In genomic region chr9:44490086-44490967, GRCm38 (mm10) we compare ENCODE assay signal across 8 mouse cellular contexts. TPM values are rescaled to one million over a fixed set of nuclear protein-coding genes. Genes with fewer than 3 reads are reported as not detected.
DNase-seq lines count a peak whose midpoint lies in the region; ATAC-seq and TF ChIP-seq lines count a peak whose summit lies in the region.

No protein-coding gene starts in this region.

- peak overlapping the region; percentile 96 for H3K4me2 ChIP-seq in embryonic facial prominence, embryonic 12.5 days (replicated peaks)
- H3K4me2 ChIP-seq in hindbrain, embryonic 12.5 days (replicated peaks) = peak overlapping the region; percentile 95
- H3K4me2 ChIP-seq in limb, embryonic 13.5 days (replicated peaks) = peak overlapping the region; percentile 97
- peak overlapping the region; percentile 100 for H3K4me2 ChIP-seq in myocyte (ENCODE audit: low read depth)

- H3K79me2 ChIP-seq in myocyte (ENCODE audit: control insufficient read depth, insufficient read depth) = peaks cover 94% of the 10 kb centered on the region

- peak; percentile 19 for DNase-seq in right cerebral cortex, postnatal 4 days
- DNase-seq in right cerebral cortex, postnatal 10 days (ENCODE audit: low spot score in 2 of 2) = no peak
- no peak for DNase-seq in right cerebral cortex, adult 18-20 months

- no peak for TF ChIP-seq POLR2A in myocyte (IDR thresholded peaks at IDR 0.05; ENCODE audit: insufficient read length, low read depth)

- H3K9ac ChIP-seq in embryonic facial prominence, embryonic 12.5 days = peak overlapping the region; percentile 20; the same call in 1 of the 2 replicates
- H3K9ac ChIP-seq in hindbrain, embryonic 12.5 days = peak overlapping the region; percentile 47
- peak overlapping the region; percentile 99 for H3K9ac ChIP-seq in limb, embryonic 13.5 days

- H3K9me3 ChIP-seq in embryonic facial prominence, embryonic 12.5 days = no peaks in the 10 kb centered on the region
- H3K9me3 ChIP-seq in hindbrain, embryonic 12.5 days (replicated peaks) = no peaks in the 10 kb centered on the region
- H3K9me3 ChIP-seq in limb, embryonic 13.5 days = no peaks in the 10 kb centered on the region

- no peak for ATAC-seq in embryonic facial prominence, embryonic 12.5 days (ENCODE audit: insufficient number of reproducible peaks, insufficient read depth, low FRiP score, low TSS enrichment)
- ATAC-seq in hindbrain, embryonic 12.5 days (ENCODE audit: low FRiP score) = no peak
- ATAC-seq in limb, embryonic 13.5 days (ENCODE audit: low FRiP score, low read depth) = no peak
- ATAC-seq in activated CD4-positive, CD25-positive, alpha-beta regulatory T cell, adult 4 months = no peak

- peak overlapping the region; percentile 87 for H3K27ac ChIP-seq in embryonic facial prominence, embryonic 12.5 days
- H3K27ac ChIP-seq in hindbrain, embryonic 12.5 days = peak overlapping the region; percentile 82
- peak overlapping the region; percentile 86 for H3K27ac ChIP-seq in limb, embryonic 13.5 days

- peak overlapping the region; percentile 97 for H3K4me3 ChIP-seq in embryonic facial prominence, embryonic 12.5 days
- peak overlapping the region; percentile 13; the same call in 1 of the 2 replicates for H3K4me3 ChIP-seq in hindbrain, embryonic 12.5 days
- H3K4me3 ChIP-seq in limb, embryonic 13.5 days = peak overlapping the region; percentile 98
- H3K4me3 ChIP-seq in myocyte = no peak overlapping the region

- no peak overlapping the region for H3ac ChIP-seq in myocyte (ENCODE audit: control insufficient read depth, insufficient read length)

- no peaks in the 10 kb centered on the region for H3K27me3 ChIP-seq in embryonic facial prominence, embryonic 12.5 days
- H3K27me3 ChIP-seq in hindbrain, embryonic 12.5 days = no peaks in the 10 kb centered on the region
- no peaks in the 10 kb centered on the region for H3K27me3 ChIP-seq in limb, embryonic 13.5 days
- no peaks in the 10 kb centered on the region for H3K27me3 ChIP-seq in myocyte (ENCODE audit: control insufficient read depth, insufficient read depth, insufficient read length)

- 12% methylated on average over 17 of the region's 17 CpGs for WGBS in embryonic facial prominence, embryonic 12.5 days
- 15% methylated on average over 17 of the region's 17 CpGs for WGBS in hindbrain, embryonic 12.5 days
- WGBS in limb, embryonic 13.5 days = 16% methylated on average over 15 of the region's 17 CpGs

- peaks cover 94% of the 10 kb centered on the region for H3K4me1 ChIP-seq in embryonic facial prominence, embryonic 12.5 days
- peaks cover 93% of the 10 kb centered on the region for H3K4me1 ChIP-seq in hindbrain, embryonic 12.5 days
- peaks cover 100% of the 10 kb centered on the region for H3K4me1 ChIP-seq in limb, embryonic 13.5 days

- peaks cover 6% of the 10 kb centered on the region; the same call in 1 of the 2 replicates for H3K36me3 ChIP-seq in embryonic facial prominence, embryonic 12.5 days
- 0 out of 2 replicates have a peak, but pooled peaks cover 4% of the 10 kb centered on the region for H3K36me3 ChIP-seq in hindbrain, embryonic 12.5 days
- peaks cover 10% of the 10 kb centered on the region for H3K36me3 ChIP-seq in limb, embryonic 13.5 days
- H3K36me3 ChIP-seq in myocyte (ENCODE audit: control insufficient read depth, insufficient read depth) = no peaks in the 10 kb centered on the region

TF ChIP-seq in myocyte, 11 proteins besides CTCF, POLR2A, EP300 and RAD21:
- TF ChIP-seq REST (IDR thresholded peaks at IDR 0.05; ENCODE audit: insufficient read depth, insufficient read length) (no peak), SRF (IDR thresholded peaks at IDR 0.05; ENCODE audit: control insufficient read depth, insufficient read length, low read depth) (no peak), USF1 (IDR thresholded peaks at IDR 0.05; ENCODE audit: low read depth) (no peak), MAX (IDR thresholded peaks at IDR 0.05; ENCODE audit: low read depth) (no peak), TCF12 (IDR thresholded peaks at IDR 0.05; ENCODE audit: insufficient read depth, poor library complexity, severe bottlenecking) (no peak), POLR2AphosphoS2 (IDR thresholded peaks at IDR 0.05; ENCODE audit: insufficient read length, low read depth) (no peak), TCF3 (IDR thresholded peaks at IDR 0.05; ENCODE audit: insufficient read length, low read depth) (no peak), E2F4 (IDR thresholded peaks at IDR 0.05; ENCODE audit: insufficient read depth) (no peak), MYOD1 (IDR thresholded peaks at IDR 0.05; ENCODE audit: control insufficient read depth in 1 of 3, insufficient read length in 2 of 3, low read depth in 2 of 3) (no peak), CEBPB (IDR thresholded peaks at IDR 0.05; ENCODE audit: insufficient read depth, poor library complexity, severe bottlenecking) (no peak), MYOG (IDR thresholded peaks at IDR 0.05; ENCODE audit: control insufficient read depth in 1 of 3, insufficient read depth in 1 of 3, insufficient read length in 2 of 3, low read depth in 2 of 3) (no peak)

RNA-seq across cellular contexts. Expression of gene Bcl9l, which starts 7.7 kb away (rescaled TPM):
- 17.7 and 18.5 TPM in 2 replicates for polyA plus RNA-seq in embryonic facial prominence, embryonic 12.5 days (2016; fragmentation: Nextera tagmentation; extraction: Ambion mirVana)
- polyA plus RNA-seq in hindbrain, embryonic 12.5 days (2016; fragmentation: Nextera tagmentation; extraction: Ambion mirVana) = 12.3 and 15.5 TPM in 2 replicates
- polyA plus RNA-seq in limb, embryonic 13.5 days (2015; fragmentation: Nextera tagmentation; extraction: Ambion mirVana) = 14.5 and 15.0 TPM in 2 replicates
- 35.4 TPM for polyA plus RNA-seq in myocyte (2012; fragmentation: generic; extraction: Trizol)
- polyA plus RNA-seq in activated CD4-positive, CD25-positive, alpha-beta regulatory T cell, adult 4 months (2017; shearing (Covaris generic)) = 10 to 100 TPM; 13.2 to 15.2 TPM

RNA-seq across cellular contexts. Expression of gene Upk2, which starts 35.6 kb away (rescaled TPM):
- polyA plus RNA-seq in embryonic facial prominence, embryonic 12.5 days (2016; fragmentation: Nextera tagmentation; extraction: Ambion mirVana) = 1.7 and 2.2 TPM in 2 replicates
- not detected in 2 replicates for polyA plus RNA-seq in hindbrain, embryonic 12.5 days (2016; fragmentation: Nextera tagmentation; extraction: Ambion mirVana)
- 0.31 and 0.36 TPM in 2 replicates for polyA plus RNA-seq in limb, embryonic 13.5 days (2015; fragmentation: Nextera tagmentation; extraction: Ambion mirVana)
- polyA plus RNA-seq in myocyte (2012; fragmentation: generic; extraction: Trizol) = not detected
- polyA plus RNA-seq in activated CD4-positive, CD25-positive, alpha-beta regulatory T cell, adult 4 months (2017; shearing (Covaris generic)) = not detected

RNA-seq across cellular contexts. Expression of gene Foxr1, which starts 49.4 kb away (rescaled TPM):
- not detected in 2 replicates for polyA plus RNA-seq in embryonic facial prominence, embryonic 12.5 days (2016; fragmentation: Nextera tagmentation; extraction: Ambion mirVana)
- not detected in 2 replicates for polyA plus RNA-seq in hindbrain, embryonic 12.5 days (2016; fragmentation: Nextera tagmentation; extraction: Ambion mirVana)
- not detected in 2 replicates for polyA plus RNA-seq in limb, embryonic 13.5 days (2015; fragmentation: Nextera tagmentation; extraction: Ambion mirVana)
- polyA plus RNA-seq in myocyte (2012; fragmentation: generic; extraction: Trizol) = not detected
- polyA plus RNA-seq in activated CD4-positive, CD25-positive, alpha-beta regulatory T cell, adult 4 months (2017; shearing (Covaris generic)) = under 1 TPM in 1 of 2 experiments, not detected in 1; 0.45 TPM

Comparison
In these comparisons a context has a peak if more than half of its experiments do, and no peak if none do; other contexts are left out.
1. H3K9ac ChIP-seq: peak in every context shown above with its lines; median percentile 99 in limb, embryonic 13.5 days; 47 in hindbrain, embryonic 12.5 days; 20 in embryonic facial prominence, embryonic 12.5 days.